Mouse (Mus musculus) frontal cortex, postnatal 25 days (tissue): Measurements from ENCODE around the gene H2-Q4.
"Not testable (repeated sequence)": the region's sequence is repeated elsewhere in the genome, so short reads cannot be mapped to it uniquely, and the experiment has no call there.

Experiments used
- DNase-seq, 2 experiments: peaks; one replicate each; pipeline ENCODE4 v3.0.0; 2022; ENCODE audit warnings: low spot score in 2 of 2

The H2-Q4 gene

GRCm38 (mm10) chr17:35379369-35379728 lies at the start of gene H2-Q4:
Gene H2-Q4 (plus strand): TSS chr17:35379617.
- DNase-seq = peak; percentile 52 to 65

- DNase-seq = not testable (repeated sequence)
Observed at GRCm38 (mm10) chr17:35329714-35330113, 49.7 kb upstream of the H2-Q4 start.

- DNase-seq = not testable (repeated sequence)
Observed at GRCm38 (mm10) chr17:35331546-35331945, 47.9 kb upstream of the H2-Q4 start.

GRCm38 (mm10) chr17:35342071-35342671 lies 37.2 kb upstream of the H2-Q4 start, which contains the start of gene H2-Q2:
Gene H2-Q2 (plus strand): TSS chr17:35342242.
- DNase-seq = no peak

- DNase-seq = no peak
Observed at GRCm38 (mm10) chr17:35342711-35343476, 36.5 kb upstream of the H2-Q4 start.

GRCm38 (mm10) chr17:35347659-35348058 lies 31.8 kb upstream of the H2-Q4 start:
- not testable (repeated sequence) for DNase-seq

GRCm38 (mm10) chr17:35353275-35353674 lies 26.1 kb upstream of the H2-Q4 start:
- not testable (repeated sequence) for DNase-seq

GRCm38 (mm10) chr17:35354071-35354470 lies 25.3 kb upstream of the H2-Q4 start:
- DNase-seq = no peak

- no peak for DNase-seq
Observed at GRCm38 (mm10) chr17:35357086-35357485, 22.3 kb upstream of the H2-Q4 start.

GRCm38 (mm10) chr17:35358763-35359469 lies 20.5 kb upstream of the H2-Q4 start:
- no peak for DNase-seq

- DNase-seq = no peak
Observed at GRCm38 (mm10) chr17:35359470-35359862, 20.0 kb upstream of the H2-Q4 start.

GRCm38 (mm10) chr17:35379729-35380451 lies 473 bp downstream of the H2-Q4 start:
- no peak for DNase-seq

- DNase-seq = not testable (repeated sequence)
Observed at GRCm38 (mm10) chr17:35389796-35390195, 10.4 kb downstream of the H2-Q4 start.

GRCm38 (mm10) chr17:35392671-35393070 lies 13.3 kb downstream of the H2-Q4 start:
- not testable (repeated sequence) for DNase-seq

GRCm38 (mm10) chr17:35393864-35394800 lies 14.7 kb downstream of the H2-Q4 start:
- DNase-seq = not testable (repeated sequence)

- DNase-seq = not testable (repeated sequence)
Observed at GRCm38 (mm10) chr17:35396956-35397355, 17.5 kb downstream of the H2-Q4 start.

- not testable (repeated sequence) for DNase-seq
Observed at GRCm38 (mm10) chr17:35413057-35413456, 33.6 kb downstream of the H2-Q4 start.

GRCm38 (mm10) chr17:35415273-35416129 lies 36.1 kb downstream of the H2-Q4 start:
- DNase-seq = not testable (repeated sequence)

GRCm38 (mm10) chr17:35418772-35419171 lies 39.4 kb downstream of the H2-Q4 start:
- no peak for DNase-seq

GRCm38 (mm10) chr17:35419564-35419963 lies 40.1 kb downstream of the H2-Q4 start:
- not testable (repeated sequence) for DNase-seq
